Mouse (Mus musculus) neutrophil, adult 5-6 weeks (primary cell): ENCODE results near the gene Sgo1. TPM values are rescaled to one million over a fixed set of nuclear protein-coding genes. Genes with fewer than 3 reads are reported as not detected.

Experiments
- ATAC-seq: fragments of 151-379, 151-347 bp; 2 replicates; pipeline ENCODE4 v1.8.0; 2017; ENCODE audit warnings: mild to moderate bottlenecking, moderate TSS enrichment; ENCODE audit not compliant: insufficient number of reproducible peaks, poor library complexity, low FRiP score, severe bottlenecking; ENCODE audit errors: extremely low read depth
- total RNA-seq: library from RNA; stranded (forward); fragments of 200-1000 nt; gene quantifications from 2 replicates; pipeline ENCODE4 v1.2.3, GENCODE M21; 2017

Gene Sgo1
- total RNA-seq, 1 experiment from 2014 or later = 1.0 TPM

- ATAC-seq = no peak
Measured at GRCm38 (mm10) chr17:53655959-53656358, 33.2 kb downstream of the Sgo1 start.

GRCm38 (mm10) chr17:53655081-53655480, 34.1 kb downstream of the Sgo1 start:
- no peak for ATAC-seq

- ATAC-seq = no peak
Measured at GRCm38 (mm10) chr17:53654596-53654995, 34.5 kb downstream of the Sgo1 start.

- no peak for ATAC-seq
Measured at GRCm38 (mm10) chr17:53650251-53650661, 38.9 kb downstream of the Sgo1 start.

- ATAC-seq = no peak
Measured at GRCm38 (mm10) chr17:53643360-53643759, 45.8 kb downstream of the Sgo1 start.

- ATAC-seq = no peak
Measured at GRCm38 (mm10) chr17:53631344-53631743, 57.8 kb downstream of the Sgo1 start.

GRCm38 (mm10) chr17:53628131-53628530, 61.0 kb downstream of the Sgo1 start:
- no peak for ATAC-seq

- no peak for ATAC-seq
Measured at GRCm38 (mm10) chr17:53627497-53627896, 61.6 kb downstream of the Sgo1 start.

GRCm38 (mm10) chr17:53626160-53626559, 63.0 kb downstream of the Sgo1 start:
- ATAC-seq = no peak

Other genes starting within 250 kb of the Sgo1 start
- 0.35 and 0.37 TPM in 2 replicates for gene Efhb, start 226.0 kb downstream of the Sgo1 start, total RNA-seq
- 88.0 and 88.5 TPM in 2 replicates for gene Rab5a, start 210.1 kb downstream of the Sgo1 start, total RNA-seq
- not detected in 2 replicates for gene Pp2d1, start 149.9 kb downstream of the Sgo1 start, total RNA-seq
- gene Kat2b, start 122.5 kb downstream of the Sgo1 start, total RNA-seq = 57.1 and 84.0 TPM in 2 replicates
- gene Sult1c2, start 157.0 kb upstream of the Sgo1 start, total RNA-seq = not detected in 2 replicates